Mouse (Mus musculus) erythroid progenitor cell, adult 5-6 weeks (primary cell): ENCODE results near the gene Uap1. TPM values are rescaled to one million over a fixed set of nuclear protein-coding genes. Genes with fewer than 3 reads are reported as not detected.

ENCODE experiments used
- ATAC-seq: replicated peaks from 2 replicates; pipeline ENCODE4 v1.8.0; 2016; ENCODE audit warnings: moderate number of reproducible peaks, mild to moderate bottlenecking, moderate TSS enrichment, inconsistent platforms; ENCODE audit not compliant: poor library complexity, low FRiP score, severe bottlenecking
- total RNA-seq, 2 experiments: library from RNA; stranded (forward) in 1 of 2; stranded (reverse) in 1 of 2; fragments of 150-400 nt in 1 of 2; fragments of 186-747, 209-891 nt in 1 of 2; gene quantifications; 2 replicates each; pipeline versions ENCODE4 v1.2.3 to v1.2.4; 2015 to 2017; ENCODE audit warnings: low replicate concordance in 2 of 2

The Uap1 gene
- total RNA-seq (2015; ENCODE audit: low replicate concordance) (43.6 and 45.7 TPM in 2 replicates), total RNA-seq (2017; ENCODE audit: low replicate concordance) (48.4 and 79.2 TPM in 2 replicates)

GRCm38 (mm10) chr1:170174814-170175332 lies at the start of gene Uap1:
TSS of gene Uap1 (minus strand) at chr1:170174957.
- peak; percentile 93 for ATAC-seq

- ATAC-seq, result no peak
Observed at GRCm38 (mm10) chr1:170223276-170223675, 48.5 kb upstream of the Uap1 start.

- ATAC-seq, result no peak
Observed at GRCm38 (mm10) chr1:170220351-170220750, 45.6 kb upstream of the Uap1 start.

GRCm38 (mm10) chr1:170218091-170218884 lies 43.5 kb upstream of the Uap1 start:
- no peak for ATAC-seq

- ATAC-seq, result no peak
Observed at GRCm38 (mm10) chr1:170215590-170215989, 40.8 kb upstream of the Uap1 start.

GRCm38 (mm10) chr1:170214757-170215522 lies 40.2 kb upstream of the Uap1 start, which contains the start of gene Uhmk1:
TSS of gene Uhmk1 (minus strand) at chr1:170215397.
- ATAC-seq, result peak; percentile 99

- ATAC-seq, result 0 out of 2 replicates have a peak, but pooled peaks have one; percentile 20
Observed at GRCm38 (mm10) chr1:170214383-170214756, 39.6 kb upstream of the Uap1 start.

- no peak for ATAC-seq
Observed at GRCm38 (mm10) chr1:170213181-170213879, 38.6 kb upstream of the Uap1 start.

- no peak for ATAC-seq
Observed at GRCm38 (mm10) chr1:170206395-170206794, 31.6 kb upstream of the Uap1 start.

GRCm38 (mm10) chr1:170200379-170200778 lies 25.6 kb upstream of the Uap1 start:
- ATAC-seq, result no peak

- no peak for ATAC-seq
Observed at GRCm38 (mm10) chr1:170196211-170196610, 21.5 kb upstream of the Uap1 start.

- no peak for ATAC-seq
Observed at GRCm38 (mm10) chr1:170191925-170192324, 17.2 kb upstream of the Uap1 start.

GRCm38 (mm10) chr1:170190225-170190624 lies 15.5 kb upstream of the Uap1 start:
- ATAC-seq, result no peak

- ATAC-seq, result no peak
Observed at GRCm38 (mm10) chr1:170188601-170189000, 13.8 kb upstream of the Uap1 start.

GRCm38 (mm10) chr1:170186531-170186930 lies 11.8 kb upstream of the Uap1 start:
- ATAC-seq, result no peak

GRCm38 (mm10) chr1:170185137-170185536 lies 10.4 kb upstream of the Uap1 start:
- ATAC-seq, result no peak

- ATAC-seq, result no peak
Observed at GRCm38 (mm10) chr1:170182706-170183105, 7.9 kb upstream of the Uap1 start.

- ATAC-seq, result no peak
Observed at GRCm38 (mm10) chr1:170176661-170177239, 2.0 kb upstream of the Uap1 start.

- ATAC-seq, result no peak
Observed at GRCm38 (mm10) chr1:170175848-170176247, 1.1 kb upstream of the Uap1 start.
